Mouse (Mus musculus): ENCODE results near the gene Tsc2.

GRCm38 (mm10) chr17:24550416-24551049 is 81.9 kb downstream of the Tsc2 start:
- no peak for TF ChIP-seq CTCF (conservative IDR thresholded peaks at IDR 0.05; ENCODE audit: insufficient read depth, insufficient read length, low read depth, low read length)
- no peak for TF ChIP-seq POLR2A (IDR thresholded peaks at IDR 0.05; ENCODE audit: low read depth, low read length)

Measured in kidney, adult 2 months (tissue).